Mouse (Mus musculus) layer of hippocampus, adult 8-10 months (tissue): ENCODE measurements around the gene Hhat. TPM values are rescaled to one million over a fixed set of nuclear protein-coding genes. Genes with fewer than 3 reads are reported as not detected.

Experiments
- DNase-seq, 2 experiments: peaks; one replicate each; pipeline ENCODE4 v3.0.0; 2022; ENCODE audit warnings: low spot score in 2 of 2
- total RNA-seq, 4 experiments: library from RNA; stranded (reverse); gene quantifications; 2 replicates each; pipeline ENCODE4 v1.2.4; 2022

The Hhat gene
- total RNA-seq, 4 experiments from 2014 or later = 1.4 to 2.1 (median 1.7) TPM

DNA sequence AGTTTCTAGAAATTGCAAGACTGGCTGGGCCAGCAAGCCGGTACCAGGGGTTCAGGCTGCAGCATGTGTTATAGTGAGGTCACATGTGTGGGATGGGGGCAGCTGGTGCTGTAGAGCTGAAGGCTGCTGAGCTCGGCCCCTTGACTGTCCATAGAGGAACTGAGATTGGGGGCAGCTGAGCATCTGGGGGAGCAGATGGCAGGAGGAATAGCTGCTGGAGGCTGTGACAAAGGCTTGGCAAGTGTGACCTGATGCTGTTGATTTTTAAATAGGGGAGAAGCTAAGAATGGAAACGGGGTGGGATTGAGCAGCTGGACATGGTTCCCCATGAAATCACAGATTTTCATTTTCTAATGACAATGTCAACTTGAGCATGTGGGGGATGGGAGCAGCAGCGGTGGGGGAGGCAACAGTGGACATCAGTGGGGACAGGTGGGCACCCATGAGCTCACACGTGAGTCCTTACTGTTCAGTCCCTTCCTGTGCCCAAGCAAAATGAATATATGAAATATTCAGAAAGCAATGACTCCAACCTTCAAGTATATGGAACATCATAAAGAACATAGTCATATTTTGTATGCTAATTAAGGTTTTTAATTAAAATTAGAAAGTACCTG is 212.9 kb downstream of the Hhat start:
- DNase-seq = peak in 1 of 2 experiments; percentile 25

DNA sequence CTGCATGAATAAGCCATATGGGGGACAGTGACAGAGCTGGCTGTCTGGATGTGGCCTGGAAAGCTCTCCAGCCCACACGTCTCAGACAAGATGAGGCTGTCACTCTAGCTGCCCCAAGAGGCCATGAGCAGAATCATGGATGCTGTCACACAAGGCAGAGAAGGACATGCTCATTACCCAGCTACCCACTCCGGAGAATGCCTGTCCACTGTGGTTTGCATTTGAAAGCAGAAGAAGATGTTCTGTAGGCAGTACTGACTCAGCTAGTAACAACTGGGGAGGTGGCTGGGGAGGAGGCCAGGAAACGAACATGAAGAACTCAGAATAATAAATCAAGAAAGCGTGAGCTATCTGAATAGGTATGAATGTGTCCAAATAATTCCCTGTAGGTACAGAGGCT is 215.5 kb downstream of the Hhat start:
- DNase-seq = no peak

DNA sequence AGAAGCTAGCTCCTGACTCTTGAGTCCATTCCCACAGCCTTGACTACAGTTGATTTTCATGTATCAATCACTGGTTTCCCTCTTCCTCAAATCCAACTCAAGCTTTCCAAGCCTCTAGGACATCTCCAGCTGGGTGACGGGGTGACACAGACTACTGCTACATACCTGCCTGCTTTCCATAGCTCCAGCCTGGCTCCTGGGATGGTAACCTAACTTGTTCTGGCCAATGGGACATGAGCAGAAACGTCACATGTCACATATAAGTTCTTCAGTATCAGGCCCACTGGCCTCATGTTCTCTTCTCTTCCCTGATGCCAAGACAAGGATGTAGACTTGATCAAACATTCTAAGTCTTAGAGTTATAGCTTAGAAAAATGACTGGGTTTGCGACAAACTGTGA is 220.5 kb downstream of the Hhat start:
- DNase-seq = no peak

DNA sequence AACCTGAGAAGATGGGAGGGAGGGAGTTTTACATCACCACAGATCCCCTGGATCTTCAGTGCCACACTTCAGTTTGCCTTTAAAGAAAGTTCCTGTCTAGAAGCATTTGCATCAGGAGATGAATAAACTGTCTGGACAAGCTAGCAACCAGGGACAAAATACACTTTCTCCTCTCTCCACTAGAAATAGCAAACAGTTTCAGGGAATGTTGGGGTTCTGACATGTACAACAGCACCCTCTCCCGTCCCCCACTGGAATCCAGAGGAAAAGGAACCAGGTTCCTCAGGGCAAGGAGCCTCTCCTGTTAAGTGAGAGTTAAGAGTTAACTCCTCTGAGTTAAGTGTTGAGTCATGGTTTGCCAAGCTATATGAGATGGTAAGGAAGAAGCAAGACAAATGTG is 224.2 kb downstream of the Hhat start:
- DNase-seq = no peak

DNA sequence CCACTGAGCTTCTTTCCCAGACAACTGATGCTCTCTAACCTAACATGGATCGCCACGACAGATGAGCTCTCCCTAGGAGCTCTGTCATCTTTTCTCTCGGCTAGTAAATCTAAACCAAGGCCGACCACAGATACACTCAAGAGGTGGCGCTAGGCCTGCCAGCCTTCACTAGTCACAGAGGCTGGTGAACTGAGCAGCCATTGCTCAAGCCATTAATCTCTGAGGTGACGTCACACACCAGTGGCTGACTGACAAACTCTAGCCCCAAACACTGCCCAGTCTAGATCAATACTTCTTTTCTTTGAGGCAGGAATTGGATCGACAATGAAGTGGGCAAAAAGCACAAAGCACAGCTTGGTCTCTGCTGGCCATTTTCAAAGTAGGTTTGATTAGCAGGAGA is 226.1 kb downstream of the Hhat start:
- no peak for DNase-seq

DNA sequence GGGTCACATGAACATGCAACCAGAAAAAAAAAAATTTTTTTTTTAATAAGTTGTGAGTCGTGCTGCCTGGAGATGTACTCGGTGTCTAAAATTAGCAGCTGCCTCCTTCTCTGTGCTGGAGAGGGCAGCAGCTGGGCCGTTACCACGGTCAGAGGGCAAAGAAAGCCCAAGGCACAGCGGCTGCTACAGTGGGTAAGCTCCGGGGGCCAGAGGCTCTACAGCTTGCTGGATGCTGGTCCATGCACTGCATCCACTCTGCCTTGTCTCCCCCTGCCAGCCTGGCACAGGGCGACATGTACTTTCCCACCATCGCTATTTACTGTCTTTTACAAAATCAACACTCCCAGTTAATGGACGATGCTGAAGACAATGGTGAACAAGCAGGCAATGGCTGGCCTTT is 226.9 kb downstream of the Hhat start:
- no peak for DNase-seq

DNA sequence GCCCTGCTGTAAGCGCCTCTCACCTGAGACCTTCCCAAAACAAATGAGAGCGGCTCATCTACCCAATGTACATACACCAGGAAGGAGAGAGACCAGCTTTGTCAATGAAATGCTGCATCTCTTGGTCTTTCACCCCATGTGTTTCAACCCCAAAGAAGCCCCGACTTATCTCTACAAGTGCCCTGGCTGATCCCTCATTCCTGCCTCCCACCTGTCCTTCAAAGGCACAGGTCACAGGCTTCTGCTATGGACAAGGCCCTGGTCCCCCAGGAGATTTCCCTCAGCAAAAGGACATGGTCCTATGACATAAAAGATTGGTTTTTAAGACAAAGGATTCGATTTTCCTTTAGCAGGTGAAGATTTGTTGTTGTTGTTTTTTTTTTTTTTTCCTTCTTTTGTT is 227.3 kb downstream of the Hhat start:
- no peak for DNase-seq

DNA sequence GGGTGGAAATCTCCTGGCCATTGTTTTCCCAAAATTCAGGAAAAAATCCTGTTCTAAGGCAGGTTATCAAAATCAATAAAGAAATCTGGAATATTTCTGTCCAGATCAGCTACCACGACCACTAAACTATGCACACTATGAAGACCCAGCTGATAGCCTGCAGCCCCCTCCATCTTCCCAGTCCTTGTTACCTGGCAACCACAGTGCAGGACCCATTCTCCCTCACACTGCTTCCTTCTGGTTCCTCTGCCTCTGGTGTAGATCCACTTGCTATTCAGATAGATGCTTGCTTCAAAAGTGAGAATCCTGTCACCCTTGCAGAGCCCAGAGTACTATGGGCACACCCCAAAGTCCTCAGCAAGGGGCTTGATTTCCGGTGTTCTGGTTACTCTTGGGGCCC is 228.9 kb downstream of the Hhat start:
- no peak for DNase-seq

DNA sequence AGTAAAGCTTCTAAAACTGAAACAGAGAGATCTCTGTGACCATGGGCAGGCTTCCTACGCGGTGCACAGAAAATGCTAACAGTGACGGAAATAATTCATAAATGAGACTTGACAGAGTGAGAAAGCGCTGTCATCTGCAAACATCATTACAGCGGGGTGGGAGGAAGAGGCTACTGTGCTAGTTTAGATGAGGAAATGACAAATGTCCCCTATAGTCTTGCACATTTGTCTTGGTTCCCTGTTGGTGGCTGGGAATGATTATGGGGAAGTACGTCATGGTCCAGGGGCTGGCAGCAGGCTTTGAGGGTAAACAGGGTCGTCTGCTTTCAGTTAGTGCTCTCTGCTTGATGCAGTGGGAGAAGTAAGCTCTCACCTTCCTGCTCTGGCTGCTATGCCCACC is 233.9 kb downstream of the Hhat start:
- DNase-seq = no peak

DNA sequence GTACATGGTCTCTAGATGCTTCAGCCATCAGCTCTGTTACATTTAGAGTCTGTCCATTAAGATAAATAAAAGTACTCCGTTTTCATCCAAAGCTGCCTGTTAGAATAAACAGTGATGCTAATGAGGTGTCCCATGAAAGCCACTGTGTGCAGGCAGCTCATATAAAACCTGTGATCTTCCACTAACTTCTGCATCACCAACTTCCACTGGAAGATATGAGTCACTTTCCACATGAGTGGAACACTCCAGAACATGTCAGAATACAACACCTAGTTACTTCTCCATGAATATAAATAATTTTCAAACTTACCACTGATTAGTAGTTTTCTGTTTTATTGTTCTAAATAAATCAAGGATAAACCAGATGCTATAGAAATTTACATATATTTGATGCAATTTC is 234.6 kb downstream of the Hhat start:
- DNase-seq = no peak

DNA sequence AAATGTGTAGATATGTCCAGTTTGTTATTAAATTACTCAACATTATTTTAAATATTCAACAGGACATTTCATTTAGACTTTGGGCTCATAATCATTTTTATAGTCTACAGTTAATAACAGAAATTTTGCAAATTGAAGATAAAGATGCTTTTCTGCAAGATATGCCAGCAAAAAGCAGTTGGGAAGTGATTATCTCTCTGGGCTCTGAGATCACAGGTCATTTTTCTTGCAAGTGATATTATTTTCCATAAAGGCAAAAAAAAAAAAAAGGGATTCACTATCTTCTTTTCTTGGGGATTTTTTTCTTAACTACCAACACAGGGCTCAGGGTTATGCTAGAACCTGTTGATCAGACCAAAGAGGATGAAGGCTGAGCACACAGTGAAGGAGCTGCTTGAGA is 238.0 kb downstream of the Hhat start:
- DNase-seq = no peak

DNA sequence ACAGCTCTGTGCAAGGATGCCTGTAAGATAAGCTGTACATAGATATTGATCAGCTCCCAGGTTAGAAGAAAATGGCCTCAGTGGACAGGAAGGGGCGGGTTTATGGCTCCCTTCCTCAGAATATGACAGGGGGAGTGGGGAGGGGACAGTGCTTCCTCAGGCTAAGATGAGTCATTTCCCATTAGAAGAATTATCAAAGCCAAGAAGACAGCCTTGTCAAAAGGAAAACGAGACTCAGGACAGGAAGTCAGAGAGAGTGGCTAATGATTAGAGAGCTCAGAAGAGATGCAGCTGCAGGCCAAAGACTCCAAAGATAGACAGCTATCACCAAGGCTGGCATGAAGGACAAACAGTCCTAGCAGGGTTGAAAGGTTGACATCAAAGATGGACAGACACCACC is 238.8 kb downstream of the Hhat start:
- DNase-seq = no peak

DNA sequence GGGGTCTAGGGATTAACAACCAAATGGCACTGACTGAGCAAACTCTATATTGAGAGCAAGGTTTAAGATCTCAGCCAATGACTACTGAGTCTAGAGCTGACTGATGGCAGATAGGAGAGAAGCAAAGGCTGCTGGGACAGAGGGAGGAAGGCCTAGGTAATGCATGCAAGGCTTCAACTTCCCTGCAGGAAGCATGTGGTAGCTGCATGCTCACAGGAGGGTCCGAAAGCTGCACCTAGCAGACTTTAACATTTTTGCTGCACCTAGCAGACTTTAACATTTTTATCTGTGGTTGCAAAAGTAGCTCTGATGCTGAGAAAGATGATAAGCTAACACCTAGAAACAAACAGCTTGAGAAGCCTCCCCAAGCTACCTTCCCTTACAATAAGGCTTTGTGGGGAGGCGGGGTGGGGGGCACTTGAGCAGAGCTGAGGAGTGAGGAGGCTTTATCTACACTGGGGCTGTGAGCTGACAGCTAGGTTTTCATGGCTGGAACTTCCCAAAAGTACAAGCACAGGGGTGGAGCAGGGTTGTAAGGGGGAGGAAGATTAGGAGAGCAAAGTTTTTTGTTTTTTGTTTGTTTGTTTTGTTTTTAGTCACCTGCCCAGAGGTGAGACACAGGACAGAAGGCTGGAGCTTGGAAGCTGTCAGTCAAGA is 239.4 kb downstream of the Hhat start:
- DNase-seq = no peak

DNA sequence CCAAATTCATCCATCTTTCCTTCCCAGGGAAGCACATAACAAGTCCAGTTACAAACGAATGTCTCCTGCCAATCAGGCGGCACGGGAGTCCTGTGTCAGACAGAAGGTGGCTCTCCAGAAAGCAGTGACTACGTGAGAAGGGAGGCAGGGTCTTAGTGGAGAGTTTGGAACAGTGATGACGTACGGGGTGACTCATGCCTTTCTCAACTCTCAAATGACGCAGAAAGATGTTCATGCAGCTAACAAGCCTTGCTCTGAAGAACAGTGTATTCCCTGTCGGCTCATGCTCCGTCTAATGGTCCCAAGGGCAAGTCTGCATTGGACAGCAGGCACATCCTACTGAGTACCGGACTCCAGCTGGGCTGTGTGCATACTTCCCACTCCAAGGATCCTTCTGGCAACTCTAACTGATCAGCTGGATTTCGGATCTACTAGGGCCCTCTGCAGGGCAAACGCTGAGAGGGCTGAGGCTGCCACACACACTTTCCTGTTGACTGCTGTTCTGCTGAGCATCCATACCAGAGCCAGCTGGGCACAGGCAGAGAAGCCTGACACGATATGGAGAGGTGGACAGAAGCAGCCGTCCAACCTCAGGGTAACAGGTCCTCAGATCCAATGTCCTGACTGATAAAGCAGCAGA is 245.2 kb downstream of the Hhat start:
- DNase-seq = no peak

DNA sequence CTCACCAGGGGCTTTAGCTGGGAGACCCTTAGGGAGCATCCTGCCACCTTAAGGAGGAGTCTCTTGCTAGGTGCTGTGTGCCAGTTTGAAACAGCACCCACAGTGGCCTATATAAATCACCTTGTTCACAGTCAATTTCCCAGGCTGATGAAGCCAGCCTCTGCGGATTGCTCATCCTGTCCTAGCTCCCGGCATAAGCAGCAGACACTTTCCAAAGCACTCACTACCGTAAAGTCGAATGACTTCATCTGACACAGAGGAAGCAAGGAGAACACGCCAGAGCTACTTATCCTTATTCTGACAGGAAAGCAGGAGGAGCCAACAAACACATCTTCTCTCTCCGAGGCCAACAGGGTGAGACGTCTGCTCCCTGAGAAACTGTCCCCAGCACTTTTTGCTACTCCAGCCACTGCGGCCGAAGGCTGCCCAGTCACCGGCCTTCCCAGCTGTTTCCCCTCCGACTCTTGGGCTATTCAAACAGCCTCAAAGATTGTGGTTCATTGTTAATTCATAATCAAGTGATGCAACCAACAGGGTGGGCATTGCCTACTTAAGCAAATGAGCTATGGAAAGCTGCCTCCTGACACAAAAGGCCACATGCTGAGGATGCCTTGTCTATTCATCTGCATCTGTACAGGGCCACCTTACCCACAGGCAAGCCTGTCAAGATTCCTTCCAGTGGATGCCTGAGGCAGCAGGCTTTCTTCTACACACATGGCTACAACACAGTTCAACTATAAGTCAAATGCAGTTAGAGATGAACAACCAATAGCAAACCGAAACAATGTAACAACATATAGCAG is 248.4 kb downstream of the Hhat start:
- DNase-seq = no peak

DNA sequence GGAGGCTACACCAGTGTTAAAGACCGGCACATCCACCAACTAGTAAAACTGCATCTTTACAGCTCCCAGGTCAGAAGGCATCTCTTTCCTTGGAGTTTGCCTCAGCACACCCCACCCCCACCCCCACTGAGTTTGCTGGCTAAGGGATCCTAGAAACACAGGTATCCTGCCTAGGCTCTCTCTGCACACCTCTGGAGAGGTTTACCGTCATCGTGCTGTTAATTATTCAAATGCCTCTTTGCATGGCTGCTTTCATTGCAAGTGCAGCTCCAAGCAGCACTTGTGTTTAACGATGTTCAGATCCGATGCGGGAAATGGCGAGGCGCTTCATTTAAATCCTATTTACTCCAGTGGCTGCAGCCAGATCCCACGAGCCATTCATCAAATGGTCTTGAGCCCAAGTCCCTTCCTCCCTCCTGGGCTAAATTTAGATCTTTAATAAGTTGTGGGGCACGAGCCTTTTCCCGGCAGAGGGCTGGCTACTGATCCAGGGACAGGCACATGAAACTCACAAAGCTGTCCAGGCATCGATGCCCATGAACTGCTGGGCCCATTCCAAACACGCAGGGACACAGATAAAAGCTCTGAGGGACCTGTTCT is 250.1 kb downstream of the Hhat start:
- no peak for DNase-seq

DNA sequence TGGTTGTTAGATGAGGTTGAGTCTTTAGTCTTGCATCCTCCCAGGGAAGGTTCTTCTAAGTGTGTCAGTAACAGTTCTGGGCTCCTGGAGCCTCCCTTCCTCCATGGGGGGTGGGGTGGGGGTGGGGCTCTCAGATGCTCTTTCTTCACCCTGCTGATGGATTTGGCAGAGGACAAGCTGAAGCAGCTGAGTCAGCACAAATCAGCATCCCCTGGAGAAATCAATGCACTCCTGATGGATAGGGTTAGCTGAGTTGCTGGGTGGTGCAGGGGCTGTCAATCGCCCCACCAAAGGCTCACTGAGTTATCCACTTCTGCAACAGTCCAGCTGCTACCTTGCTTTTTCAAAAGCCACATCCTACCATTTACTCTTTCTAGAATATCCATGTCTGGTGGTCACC is 251.3 kb downstream of the Hhat start:
- no peak for DNase-seq

DNA sequence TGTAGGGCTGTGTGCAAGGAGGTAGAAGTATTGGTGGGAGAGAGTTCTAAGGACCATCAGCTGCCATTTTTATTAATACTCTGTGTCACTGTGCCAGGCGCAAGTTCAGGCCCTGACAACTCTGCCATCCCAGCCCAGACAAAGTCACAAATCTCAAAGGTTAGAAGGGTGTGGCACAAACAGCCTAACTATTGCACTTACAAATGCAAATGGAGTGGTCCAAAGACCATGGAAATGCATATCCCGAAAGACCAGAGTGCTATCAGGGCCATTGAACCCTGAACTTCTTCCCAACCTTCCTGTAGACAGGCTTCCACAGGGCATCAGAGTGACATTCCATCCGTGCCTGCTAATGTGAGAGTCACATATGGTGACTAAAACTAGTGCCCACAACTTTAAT is 255.7 kb downstream of the Hhat start:
- DNase-seq = no peak

DNA sequence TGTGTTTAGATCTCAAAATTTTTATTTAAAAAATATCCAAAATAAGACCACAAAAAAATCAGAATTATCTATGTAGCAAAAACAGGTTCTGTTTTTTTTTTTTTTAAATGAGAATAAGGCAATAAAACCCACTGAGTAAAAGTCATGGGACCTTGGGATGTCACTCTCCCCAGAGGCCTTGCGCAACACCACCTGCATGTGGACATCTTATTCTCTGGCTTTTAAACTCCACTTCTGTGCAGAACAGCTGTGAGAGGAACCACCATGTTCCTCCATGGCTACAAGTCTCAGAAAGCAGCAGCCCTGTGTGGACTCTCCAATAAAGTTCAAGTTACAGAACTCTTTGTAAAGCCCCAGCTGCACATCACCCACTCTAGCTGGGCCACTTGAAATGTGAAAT is 258.2 kb downstream of the Hhat start:
- DNase-seq = no peak

DNA sequence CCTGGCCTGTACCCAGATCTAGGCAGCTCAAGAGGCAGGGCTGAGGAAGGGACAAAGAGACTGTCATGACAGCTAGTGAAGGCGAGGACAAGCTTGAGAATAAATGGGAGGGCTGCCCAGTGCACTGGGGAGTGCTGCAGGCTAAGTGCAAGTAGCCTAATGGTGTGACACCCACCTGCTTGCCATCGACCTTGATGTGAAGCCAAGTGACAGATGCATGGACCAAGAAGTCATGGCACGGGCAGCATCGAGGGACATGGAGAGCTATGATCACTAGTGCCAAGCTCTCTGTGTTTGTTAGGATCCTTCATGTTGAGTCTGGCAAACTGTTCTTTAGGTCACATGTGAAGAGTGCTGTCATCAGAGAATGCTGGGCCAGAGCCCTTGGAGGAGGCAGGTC is 267.4 kb downstream of the Hhat start:
- no peak for DNase-seq

DNA sequence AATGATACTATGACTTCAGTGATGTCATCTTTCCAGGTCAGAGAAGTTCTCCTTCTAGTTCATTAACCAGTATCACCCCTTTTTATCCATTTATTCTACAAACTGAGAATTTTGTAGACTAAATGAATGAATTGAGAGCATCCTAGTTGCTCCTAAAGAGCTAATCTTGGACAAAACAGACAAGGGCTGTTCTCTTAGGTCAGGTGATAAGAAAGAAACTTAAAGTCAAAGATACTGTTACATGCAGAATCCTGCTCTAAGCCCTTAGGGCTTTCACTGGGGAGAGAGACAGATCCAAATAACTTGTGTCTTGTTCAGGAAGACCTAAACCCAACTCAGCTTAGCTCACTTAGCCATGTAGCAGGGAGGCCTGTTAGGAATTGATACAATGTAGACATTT is 268.2 kb downstream of the Hhat start:
- no peak for DNase-seq

DNA sequence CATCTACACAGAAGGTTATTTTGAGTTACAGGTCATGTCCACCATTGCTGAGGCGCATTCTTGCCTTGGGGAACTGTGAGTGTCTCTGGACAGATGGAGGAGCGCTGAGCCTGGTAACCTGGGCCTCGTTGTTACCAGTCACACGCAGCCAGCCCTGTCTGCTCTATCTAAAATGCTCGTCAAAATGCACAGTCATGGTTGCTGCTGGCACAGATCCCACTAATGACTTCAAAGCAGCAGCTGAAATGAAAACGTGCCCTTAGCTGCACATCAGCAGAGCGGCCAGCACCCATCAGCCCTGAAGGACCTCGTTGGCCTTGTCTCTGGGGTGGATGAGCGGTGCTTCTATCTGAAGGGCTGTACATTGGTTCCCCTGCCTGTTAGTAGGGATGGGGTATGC is 269.0 kb downstream of the Hhat start:
- DNase-seq = no peak
